Mouse (Mus musculus) midbrain, embryonic 14.5 days (tissue): ENCODE data around the gene Csrnp1. TPM values are rescaled to one million over a fixed set of nuclear protein-coding genes. Genes with fewer than 3 reads are reported as not detected.

Experiments
- ATAC-seq: fragments of 200-750 bp; cut with Nextera tagmentation; 2 replicates; pipeline ENCODE4 v1.8.0; 2017; ENCODE audit warnings: moderate number of reproducible peaks, moderate library complexity; ENCODE audit not compliant: low FRiP score, low TSS enrichment
- DNase-seq: peaks from one replicate; pipeline ENCODE4 v3.0.0-alpha.2; 2015
- H3K27ac ChIP-seq: fragments of 300-500 bp; sonication (generic); replicated peaks from 2 replicates; pipeline ENCODE4 v1.5.1; 2014; ENCODE audit warnings: mild to moderate bottlenecking, low read depth, low read length, moderate library complexity
- H3K27me3 ChIP-seq: fragments of 300-500 bp; sonication (generic); 2 replicates; pipeline ENCODE4 v1.6.1; 2014; ENCODE audit warnings: low read length, control low read depth, mixed read lengths; ENCODE audit not compliant: control insufficient read depth, insufficient read depth
- H3K36me3 ChIP-seq: fragments of 300-500 bp; sonication (generic); 2 replicates; pipeline ENCODE4 v1.6.1; 2014; ENCODE audit warnings: low read length, control low read depth; ENCODE audit not compliant: control insufficient read depth, insufficient read depth
- H3K4me1 ChIP-seq: fragments of 300-500 bp; sonication (generic); 2 replicates; pipeline ENCODE4 v1.6.1; 2014; ENCODE audit warnings: mild to moderate bottlenecking, antibody characterized with exemption, low read length, control low read depth; ENCODE audit not compliant: control insufficient read depth, insufficient read depth
- H3K4me2 ChIP-seq: fragments of 300-500 bp; sonication (generic); 2 replicates; pipeline ENCODE4 v1.6.1; 2014; ENCODE audit warnings: mild to moderate bottlenecking, low read length, moderate library complexity
- H3K4me3 ChIP-seq: fragments of 300-500 bp; sonication (generic); replicated peaks from 2 replicates; pipeline ENCODE4 v1.5.1; 2014; ENCODE audit warnings: low read depth, low read length
- H3K9ac ChIP-seq: fragments of 300-500 bp; sonication (generic); replicated peaks from 2 replicates; pipeline ENCODE4 v1.6.1; 2014; ENCODE audit warnings: mild to moderate bottlenecking, low read length, moderate library complexity
- H3K9me3 ChIP-seq: fragments of 300-500 bp; sonication (generic); 2 replicates; pipeline ENCODE4 v1.6.1; 2016; ENCODE audit warnings: low read length, control low read depth, mixed read lengths; ENCODE audit not compliant: control insufficient read depth
- WGBS: fragments of 180-500 bp; shearing (Covaris S2); extraction: QIAGEN DNeasy Blood & Tissue Kit; methylation state at CpG from one replicate; pipeline ENCODE4 v1.1.7; 2014; 5-methylcytosine and 5-hydroxymethylcytosine counted together
- polyA plus RNA-seq: library from polyadenylated mRNA; unstranded; fragments of >200 nt; fragmentation: Nextera tagmentation; extraction: Ambion mirVana; gene quantifications from 2 replicates; pipeline ENCODE4 v1.2.1, GENCODE M21; 2014

The Csrnp1 gene
- polyA plus RNA-seq, 1 experiment from 2014 or later, result 0.67 TPM

DNA sequence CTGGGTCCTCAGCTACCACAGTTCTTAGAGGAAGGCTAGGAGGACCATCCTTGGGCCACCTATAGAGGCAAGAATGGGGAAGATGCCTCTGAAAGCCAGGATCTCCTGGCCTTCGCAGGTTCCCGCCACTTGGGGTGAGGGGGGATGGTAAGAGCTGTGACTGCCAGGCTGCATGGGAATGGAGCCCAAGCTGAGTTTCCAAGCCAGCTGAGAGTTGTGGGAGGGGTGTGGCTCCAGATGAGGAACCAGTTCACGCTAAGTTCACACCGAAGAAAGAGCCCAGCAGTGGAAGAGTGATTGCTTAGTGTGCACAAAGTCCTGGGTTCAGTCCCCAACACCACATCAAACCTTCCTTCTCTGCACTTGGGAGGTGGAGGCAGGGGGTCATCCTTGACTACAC, 22.2 kb downstream of the Csrnp1 start:
- Histone ChIP-seq H3K27ac (no peak overlapping the region), H3K9me3 (no peaks in the 10 kb centered on the region), H3K27me3 (no peaks in the 10 kb centered on the region; the same call in 1 of the 2 replicates), H3K4me3 (no peak overlapping the region), H3K4me2 (no peak overlapping the region), H3K36me3 (no peaks in the 10 kb centered on the region), H3K9ac (no peak overlapping the region), H3K4me1 (no peaks in the 10 kb centered on the region)
- 79% methylated on average over 4 of the region's 4 CpGs for WGBS
- DNase-seq, result no peak
- ATAC-seq, result no peak

DNA sequence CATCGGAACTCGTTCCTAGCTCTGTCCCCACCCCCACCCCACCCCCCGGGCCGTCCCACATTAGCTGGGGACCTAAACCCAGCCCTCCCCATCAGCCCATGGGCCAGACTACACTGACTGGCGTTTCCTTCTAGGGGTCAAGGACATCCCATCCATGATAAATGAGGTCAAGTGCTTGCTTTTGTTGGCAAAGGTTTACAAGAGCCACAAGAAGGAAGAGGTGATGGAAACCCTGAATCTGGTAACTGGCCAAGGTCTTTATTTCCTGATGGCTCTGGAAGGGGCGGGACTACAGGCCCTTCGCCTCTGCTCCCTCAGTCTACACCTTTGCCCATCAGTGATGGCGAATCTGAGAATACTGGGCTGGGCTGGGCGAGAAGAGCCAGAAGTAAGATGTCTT, 25.6 kb downstream of the Csrnp1 start:
- Histone ChIP-seq H3K27ac (no peak overlapping the region), H3K27me3 (no peaks in the 10 kb centered on the region; the same call in 1 of the 2 replicates), H3K4me2 (no peak overlapping the region), H3K9me3 (no peaks in the 10 kb centered on the region), H3K9ac (no peak overlapping the region), H3K4me3 (no peak overlapping the region), H3K36me3 (no peaks in the 10 kb centered on the region), H3K4me1 (no peaks in the 10 kb centered on the region)
- ATAC-seq, result no peak
- DNase-seq, result no peak
- 81% methylated on average over 9 of the region's 9 CpGs for WGBS

DNA sequence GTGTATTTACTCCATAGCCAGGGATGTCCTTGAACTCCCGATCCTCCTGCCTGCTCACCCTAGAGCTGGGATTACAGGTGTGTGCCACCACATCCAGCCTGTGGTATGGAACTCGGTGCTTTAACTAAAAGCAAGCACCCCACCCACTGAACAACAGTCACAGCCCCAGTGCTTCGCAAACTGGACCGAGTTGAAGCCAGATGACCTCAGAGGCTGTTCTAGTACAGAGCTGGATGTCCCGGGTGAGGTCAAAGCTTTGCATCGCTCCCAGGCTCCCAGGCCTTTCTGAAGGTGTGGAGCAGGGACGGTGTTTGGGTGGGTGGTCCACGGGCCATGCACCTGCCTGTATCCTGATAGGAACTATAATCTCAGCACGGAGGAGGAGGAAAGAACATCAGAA, 33.1 kb downstream of the Csrnp1 start:
- Histone ChIP-seq H3K4me3 (no peak overlapping the region), H3K9me3 (no peaks in the 10 kb centered on the region), H3K9ac (no peak overlapping the region), H3K4me2 (no peak overlapping the region), H3K27ac (no peak overlapping the region), H3K4me1 (no peaks in the 10 kb centered on the region), H3K36me3 (no peaks in the 10 kb centered on the region), H3K27me3 (no peaks in the 10 kb centered on the region)
- DNase-seq, result no peak
- 89% methylated on average over 9 of the region's 9 CpGs for WGBS
- ATAC-seq, result no peak

DNA sequence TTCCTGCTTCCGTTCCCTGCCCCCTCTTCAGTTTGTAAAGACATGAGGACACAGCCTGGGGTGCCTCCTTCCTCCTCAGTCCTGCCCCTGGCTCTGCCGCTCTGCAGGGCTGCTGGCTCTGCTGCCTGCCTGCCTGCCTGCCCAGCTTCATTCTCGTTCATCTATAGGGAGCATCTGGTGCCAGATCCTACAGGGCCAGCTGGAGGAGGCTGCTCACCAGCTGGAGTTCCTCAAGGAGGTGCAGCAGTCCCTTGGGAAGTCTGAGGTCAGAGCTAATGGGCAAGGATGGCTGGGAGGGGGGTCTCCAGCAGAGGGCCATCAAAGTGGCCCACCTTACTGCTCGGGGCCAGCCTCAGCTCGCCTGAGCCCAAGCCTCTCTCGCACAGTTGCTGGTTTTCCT, 34.0 kb downstream of the Csrnp1 start:
- Histone ChIP-seq H3K9ac (no peak overlapping the region), H3K4me1 (no peaks in the 10 kb centered on the region), H3K9me3 (no peaks in the 10 kb centered on the region), H3K4me3 (no peak overlapping the region), H3K27ac (no peak overlapping the region), H3K27me3 (no peaks in the 10 kb centered on the region), H3K36me3 (no peaks in the 10 kb centered on the region), H3K4me2 (no peak overlapping the region)
- ATAC-seq, result no peak
- WGBS, result 51% methylated on average over 6 of the region's 6 CpGs
- no peak for DNase-seq

DNA sequence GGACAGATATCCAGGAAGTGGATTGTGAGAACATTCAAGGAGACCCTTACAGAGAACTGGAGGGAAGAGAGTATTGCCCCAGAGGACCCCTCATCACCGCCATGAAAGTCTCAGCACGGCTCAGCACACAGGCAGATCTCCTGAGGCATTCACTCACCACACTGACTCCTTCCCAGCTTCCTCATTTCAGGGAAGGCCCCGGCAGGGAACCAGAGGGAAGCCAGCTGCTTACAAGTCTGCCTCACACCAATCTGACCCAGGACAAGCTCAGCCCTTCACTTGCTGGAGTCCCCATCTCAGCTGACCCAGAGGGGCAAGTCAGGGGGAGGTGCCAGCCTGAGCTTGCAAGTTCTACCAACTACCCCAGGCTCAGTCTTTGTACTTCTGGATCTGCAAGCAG, 35.7 kb downstream of the Csrnp1 start:
- no peaks in the 10 kb centered on the region for H3K4me1 ChIP-seq
- no peak for ATAC-seq
- no peak overlapping the region for H3K9ac ChIP-seq
- 52% methylated on average over 3 of the region's 3 CpGs for WGBS
- no peak overlapping the region for H3K4me2 ChIP-seq
- H3K36me3 ChIP-seq, result no peaks in the 10 kb centered on the region
- no peak overlapping the region for H3K27ac ChIP-seq
- no peak for DNase-seq
- no peak overlapping the region for H3K4me3 ChIP-seq
- no peaks in the 10 kb centered on the region for H3K9me3 ChIP-seq
- H3K27me3 ChIP-seq, result no peaks in the 10 kb centered on the region

DNA sequence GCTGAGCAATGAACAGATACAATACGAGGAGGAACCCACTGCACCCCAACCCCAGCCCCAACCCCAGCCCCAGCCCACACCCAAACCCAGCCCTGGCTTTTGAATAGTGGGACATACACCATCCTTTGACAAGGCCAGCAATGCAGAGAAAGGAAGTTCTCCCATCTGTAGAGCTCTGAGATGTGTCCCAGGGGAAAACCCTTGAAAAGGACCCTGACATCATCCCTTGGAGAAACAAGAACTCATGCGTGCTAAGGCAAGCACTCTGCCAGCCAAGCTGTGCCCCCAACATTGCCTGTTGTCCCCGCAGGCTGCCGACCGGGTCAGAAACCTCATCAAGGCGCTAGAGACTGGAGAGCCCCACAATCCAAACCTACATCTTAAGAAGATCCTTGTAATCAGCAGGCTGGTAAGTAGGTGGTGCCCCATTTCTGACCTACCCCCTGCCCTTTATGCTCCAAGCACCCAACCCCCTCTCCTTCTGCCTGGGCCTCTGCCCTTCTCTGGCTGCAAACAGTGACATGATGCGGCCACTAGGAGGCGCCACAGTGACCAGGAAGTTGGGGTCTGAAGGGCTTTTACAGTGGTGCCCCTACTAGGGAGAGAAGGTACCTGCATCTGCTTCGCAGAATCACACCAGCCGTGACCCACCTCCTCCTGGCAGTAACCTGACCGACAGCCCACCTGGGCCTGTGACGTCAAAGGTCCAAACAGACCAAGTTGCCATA, 39.1 kb downstream of the Csrnp1 start:
- DNase-seq, result no peak
- no peak overlapping the region for H3K9ac ChIP-seq
- H3K36me3 ChIP-seq, result no peaks in the 10 kb centered on the region
- H3K4me1 ChIP-seq, result no peaks in the 10 kb centered on the region
- H3K4me3 ChIP-seq, result no peak overlapping the region
- ATAC-seq, result no peak
- H3K27me3 ChIP-seq, result no peaks in the 10 kb centered on the region
- no peaks in the 10 kb centered on the region for H3K9me3 ChIP-seq
- H3K27ac ChIP-seq, result no peak overlapping the region
- no peak overlapping the region for H3K4me2 ChIP-seq
- WGBS, result 75% methylated on average over 12 of the region's 12 CpGs

DNA sequence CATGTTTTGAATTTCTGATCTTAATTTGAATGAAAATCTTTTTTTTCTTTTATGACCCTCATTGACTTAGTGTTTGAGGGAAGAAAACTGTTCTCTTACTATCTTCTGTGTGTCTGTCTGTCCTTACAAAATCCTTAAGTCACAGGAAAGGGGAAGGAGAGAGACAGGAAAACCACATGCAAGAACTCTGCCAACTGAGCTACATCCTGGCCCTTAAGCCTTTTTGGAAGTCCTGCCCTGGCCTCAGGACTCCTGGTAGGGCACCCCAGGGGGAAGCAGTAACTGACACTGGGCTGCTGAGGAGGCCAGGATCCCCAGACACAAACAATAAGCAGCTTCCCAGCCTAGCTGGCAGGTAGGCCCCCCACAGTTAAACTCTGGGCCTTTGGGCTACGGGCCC, 41.1 kb downstream of the Csrnp1 start:
- Histone ChIP-seq H3K4me2 (no peak overlapping the region), H3K4me3 (no peak overlapping the region), H3K9me3 (no peaks in the 10 kb centered on the region), H3K27ac (no peak overlapping the region), H3K4me1 (no peaks in the 10 kb centered on the region), H3K9ac (no peak overlapping the region), H3K27me3 (no peaks in the 10 kb centered on the region), H3K36me3 (no peaks in the 10 kb centered on the region)
- 42% methylated on average over 1 of the region's 1 CpGs for WGBS
- DNase-seq (no peak), ATAC-seq (no peak)

DNA sequence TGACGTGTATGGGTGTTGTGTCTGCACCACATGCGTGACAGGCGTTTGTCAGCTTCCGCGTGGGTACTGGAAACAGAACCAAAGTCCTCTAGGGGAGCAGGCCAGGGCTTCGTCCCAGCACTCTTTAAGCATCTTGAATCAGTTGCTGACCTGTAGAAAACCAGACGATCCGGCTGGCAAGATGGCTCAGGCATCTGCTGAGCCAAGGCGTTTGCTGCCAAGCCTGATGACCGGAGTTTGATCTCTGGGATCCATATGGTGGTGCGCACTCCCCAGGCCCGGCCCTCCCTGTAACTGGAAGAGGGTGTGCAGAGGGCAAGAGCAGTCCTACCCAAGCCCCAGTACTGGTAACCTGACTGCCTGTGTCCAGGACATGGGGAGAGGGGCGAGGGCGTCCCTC, 42.6 kb downstream of the Csrnp1 start:
- Histone ChIP-seq H3K9ac (no peak overlapping the region), H3K36me3 (no peaks in the 10 kb centered on the region), H3K4me3 (no peak overlapping the region), H3K9me3 (no peaks in the 10 kb centered on the region), H3K4me1 (0 out of 2 replicates have a peak, but pooled peaks cover 3% of the 10 kb centered on the region), H3K4me2 (no peak overlapping the region), H3K27me3 (no peaks in the 10 kb centered on the region), H3K27ac (no peak overlapping the region)
- WGBS, result 92% methylated on average over 14 of the region's 14 CpGs
- DNase-seq, result no peak
- ATAC-seq, result no peak

DNA sequence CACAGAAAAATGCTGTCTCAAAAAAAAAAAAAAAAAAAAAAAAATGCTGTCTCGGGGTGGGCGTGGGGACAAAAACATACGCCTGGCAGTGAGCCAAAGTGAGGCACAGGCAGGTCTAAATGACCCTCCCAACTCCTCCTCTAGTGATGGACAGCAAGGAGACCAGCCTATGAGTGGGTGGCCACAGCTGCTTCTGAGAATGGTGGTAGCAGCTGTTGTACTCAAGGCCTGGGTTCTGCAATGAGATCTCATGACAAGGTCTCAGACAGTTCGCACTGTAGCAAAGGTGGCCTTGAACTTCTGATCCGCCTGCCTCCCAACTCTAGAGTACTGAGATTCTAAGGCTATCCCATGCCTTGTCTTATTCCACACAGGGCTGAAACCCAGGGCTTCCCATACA, 43.1 kb downstream of the Csrnp1 start:
- 88% methylated on average over 5 of the region's 5 CpGs for WGBS
- no peak for DNase-seq

More for the DNA sequence above, 43.1 kb downstream of the Csrnp1 start:
- H3K9me3 ChIP-seq, result no peaks in the 10 kb centered on the region
- no peaks in the 10 kb centered on the region for H3K36me3 ChIP-seq
- H3K27me3 ChIP-seq, result no peaks in the 10 kb centered on the region
- H3K4me1 ChIP-seq, result peaks cover 5% of the 10 kb centered on the region
- ATAC-seq, result no peak
- H3K27ac ChIP-seq, result no peak overlapping the region
- no peak overlapping the region for H3K4me3 ChIP-seq
- H3K4me2 ChIP-seq, result no peak overlapping the region
- no peak overlapping the region for H3K9ac ChIP-seq
